Mouse (Mus musculus): Measurements from ENCODE around the gene Pja2. TPM values are rescaled to one million over a fixed set of nuclear protein-coding genes. Genes with fewer than 3 reads are reported as not detected.

Pja2 gene
- 102 and 214 TPM in 2 replicates for polyA plus RNA-seq (2012; ENCODE audit: insufficient read depth, insufficient read length, low replicate concordance, missing spikeins)

DNA sequence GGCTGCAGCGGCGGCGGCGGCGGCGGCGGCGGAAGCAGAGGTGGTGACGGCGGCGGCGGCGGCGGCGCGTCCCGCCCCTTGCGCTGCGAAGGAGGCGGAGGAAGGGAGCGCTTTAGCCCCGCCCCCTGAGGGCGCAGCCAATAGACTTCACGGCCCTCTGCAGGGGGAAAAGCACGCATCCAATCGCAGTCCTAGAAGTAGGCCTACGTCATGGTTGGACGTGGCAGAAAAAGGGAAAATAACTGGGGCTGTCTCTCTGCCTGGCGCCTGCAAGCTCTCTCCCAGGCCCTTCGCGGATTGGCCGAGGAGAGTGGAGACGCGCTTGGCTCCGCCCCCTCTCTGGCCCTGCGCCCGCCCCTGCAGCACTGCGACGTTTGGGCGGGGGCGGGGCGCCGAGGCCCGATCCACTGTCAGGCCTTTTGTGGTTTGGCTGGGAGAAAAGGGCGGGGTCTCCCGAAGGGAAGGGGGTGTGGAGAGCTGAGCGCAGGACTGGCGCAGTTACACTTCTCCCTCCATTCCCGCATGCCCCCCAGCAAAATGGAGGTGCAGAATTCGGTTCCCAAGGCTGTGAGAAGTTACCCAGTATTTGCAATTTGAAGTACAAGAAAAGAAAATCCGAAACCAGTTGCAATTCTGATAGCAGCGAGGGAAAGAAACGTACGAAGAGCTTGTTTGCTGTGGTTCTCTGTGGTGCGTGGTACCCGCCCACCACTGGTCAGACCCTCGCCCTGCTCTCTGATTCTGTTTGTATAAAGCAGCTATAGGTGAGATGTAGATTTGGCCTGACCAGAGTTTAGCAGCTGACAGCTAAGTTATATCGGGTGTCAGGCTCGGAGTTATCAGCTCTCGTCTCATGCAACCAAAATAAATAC, at the start of gene Pja2:
Pja2 (minus strand) TSS at position 19 of the 872 bp plus-strand sequence.
- peak within 1 kb of the TSS; percentile 86 for H3K4me3 ChIP-seq (ENCODE audit: insufficient read depth, low read depth, low read length)
- H3K4me1 ChIP-seq (ENCODE audit: control insufficient read depth, insufficient read depth, low read length), result no peaks in the 10 kb centered on the region; the same call in 1 of the 2 replicates
- WGBS, result under 1% methylated on average over 58 of the region's 60 CpGs
- H3K27ac ChIP-seq (ENCODE audit: insufficient read depth, low read depth, low read length), result peak within 1 kb of the TSS; percentile 95
- no peak for TF ChIP-seq CTCF (IDR thresholded peaks at IDR 0.05; ENCODE audit: insufficient read depth, low read depth, low read length)
- peak; percentile 74 for TF ChIP-seq POLR2A (IDR thresholded peaks at IDR 0.05; ENCODE audit: insufficient read depth, low read depth, low read length)

DNA sequence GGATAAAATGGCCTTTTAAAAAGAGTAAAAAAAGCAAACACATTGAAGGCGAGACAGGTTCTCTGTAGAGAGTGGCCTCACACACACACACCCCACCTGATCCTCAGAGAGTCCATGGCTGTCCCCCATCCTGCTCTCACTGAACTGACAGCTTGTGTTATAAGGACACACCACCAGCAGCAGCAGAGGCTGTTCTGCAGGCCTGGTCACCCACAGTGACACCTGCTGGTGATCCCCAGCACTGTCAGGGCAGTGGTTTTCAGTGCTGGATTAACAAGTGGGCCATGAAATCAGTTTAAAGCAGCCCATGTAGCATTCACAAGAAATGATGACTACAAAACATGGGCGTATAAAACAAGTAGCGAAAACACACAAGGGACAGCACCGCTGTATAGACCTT, 43.6 kb upstream of the Pja2 start:
- Histone ChIP-seq H3K27ac (ENCODE audit: insufficient read depth, low read depth, low read length) (no peak overlapping the region), H3K4me3 (ENCODE audit: insufficient read depth, low read depth, low read length) (no peak overlapping the region), H3K4me1 (ENCODE audit: control insufficient read depth, insufficient read depth, low read length) (no peaks in the 10 kb centered on the region)
- TF ChIP-seq POLR2A (IDR thresholded peaks at IDR 0.05; ENCODE audit: insufficient read depth, low read depth, low read length) (no peak), CTCF (IDR thresholded peaks at IDR 0.05; ENCODE audit: insufficient read depth, low read depth, low read length) (peak; percentile 77)
- WGBS, result 76% methylated on average over 4 of the region's 4 CpGs

DNA sequence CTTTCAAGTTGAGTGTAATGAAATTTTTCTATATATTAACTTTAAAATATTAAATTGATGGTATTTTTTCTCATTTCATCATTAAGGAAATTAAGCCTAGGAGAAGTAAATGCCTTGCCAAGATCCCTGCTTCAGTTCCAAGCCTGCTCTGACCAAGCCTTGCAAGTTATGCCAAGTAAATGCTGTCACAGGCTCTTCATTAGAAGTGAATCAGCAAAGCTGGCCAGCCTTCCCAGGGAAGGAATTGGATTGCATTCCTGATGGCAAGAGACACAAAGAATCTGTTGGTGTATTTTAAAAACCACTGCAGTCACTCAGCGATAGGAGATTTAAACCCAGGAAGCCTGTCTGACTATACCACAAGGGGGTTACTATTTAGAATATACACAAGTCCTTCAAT, 32.0 kb upstream of the Pja2 start:
- TF ChIP-seq CTCF (IDR thresholded peaks at IDR 0.05; ENCODE audit: insufficient read depth, low read depth, low read length), result no peak
- TF ChIP-seq POLR2A (IDR thresholded peaks at IDR 0.05; ENCODE audit: insufficient read depth, low read depth, low read length), result no peak
- WGBS, result 21% methylated on average over 1 of the region's 1 CpGs
- no peak overlapping the region for H3K27ac ChIP-seq (ENCODE audit: insufficient read depth, low read depth, low read length)

DNA sequence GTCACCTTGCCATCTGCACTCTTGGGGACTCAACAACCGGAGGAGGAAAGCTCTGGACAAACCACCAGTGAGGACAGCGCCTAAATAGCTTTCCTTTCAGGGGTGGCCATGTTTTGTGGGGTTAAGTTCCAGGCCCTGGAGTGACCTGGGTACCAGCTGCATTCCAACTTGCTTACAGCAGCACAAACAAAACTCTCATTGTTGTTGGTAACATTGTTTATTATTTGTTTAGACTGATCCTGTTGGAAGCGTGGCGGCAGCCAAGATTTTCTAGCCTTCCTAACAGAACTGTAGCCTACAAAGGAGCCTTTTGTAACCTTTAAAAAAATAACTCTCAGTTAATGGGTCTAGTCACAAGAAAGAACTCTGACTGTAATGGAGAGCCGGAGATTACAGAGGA, 30.9 kb upstream of the Pja2 start:
- Histone ChIP-seq H3K4me3 (ENCODE audit: insufficient read depth, low read depth, low read length) (no peak overlapping the region), H3K4me1 (ENCODE audit: control insufficient read depth, insufficient read depth, low read length) (no peaks in the 10 kb centered on the region), H3K27ac (ENCODE audit: insufficient read depth, low read depth, low read length) (no peak overlapping the region)
- 69% methylated on average over 5 of the region's 5 CpGs for WGBS
- TF ChIP-seq POLR2A (IDR thresholded peaks at IDR 0.05; ENCODE audit: insufficient read depth, low read depth, low read length) (no peak), CTCF (IDR thresholded peaks at IDR 0.05; ENCODE audit: insufficient read depth, low read depth, low read length) (no peak)

More for the DNA sequence above, 32.0 kb upstream of the Pja2 start:
- no peaks in the 10 kb centered on the region for H3K4me1 ChIP-seq (ENCODE audit: control insufficient read depth, insufficient read depth, low read length)
- H3K4me3 ChIP-seq (ENCODE audit: insufficient read depth, low read depth, low read length), result no peak overlapping the region

DNA sequence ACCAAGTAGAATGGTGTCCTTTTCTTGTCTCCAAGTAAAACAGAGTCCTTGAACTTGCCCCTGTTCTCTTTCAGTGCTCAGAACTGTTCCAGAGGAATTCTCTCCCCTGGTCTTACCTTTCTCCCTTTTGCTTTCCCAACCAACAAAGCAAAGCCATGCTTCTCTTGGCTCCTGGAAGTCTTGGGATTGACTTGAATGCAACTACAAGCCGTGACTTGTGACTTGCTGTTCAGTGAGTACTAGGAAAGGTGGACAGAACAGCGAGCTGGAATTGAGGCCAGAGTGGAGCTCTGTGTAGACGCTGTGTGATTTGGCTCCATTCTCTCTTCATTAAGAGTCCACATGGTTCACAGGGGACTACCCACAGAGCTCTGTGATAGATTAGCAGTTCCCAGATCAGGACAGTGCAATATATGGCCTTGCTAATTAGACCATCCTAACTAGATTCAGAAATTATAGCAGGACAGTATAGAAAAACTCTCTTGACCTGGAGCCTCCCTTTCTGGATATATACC, 30.3 kb upstream of the Pja2 start:
- 70% methylated on average over 3 of the region's 3 CpGs for WGBS
- H3K4me3 ChIP-seq (ENCODE audit: insufficient read depth, low read depth, low read length), result no peak overlapping the region
- TF ChIP-seq POLR2A (IDR thresholded peaks at IDR 0.05; ENCODE audit: insufficient read depth, low read depth, low read length) (no peak), CTCF (IDR thresholded peaks at IDR 0.05; ENCODE audit: insufficient read depth, low read depth, low read length) (no peak)
- H3K27ac ChIP-seq (ENCODE audit: insufficient read depth, low read depth, low read length), result no peak overlapping the region
- no peaks in the 10 kb centered on the region for H3K4me1 ChIP-seq (ENCODE audit: control insufficient read depth, insufficient read depth, low read length)

DNA sequence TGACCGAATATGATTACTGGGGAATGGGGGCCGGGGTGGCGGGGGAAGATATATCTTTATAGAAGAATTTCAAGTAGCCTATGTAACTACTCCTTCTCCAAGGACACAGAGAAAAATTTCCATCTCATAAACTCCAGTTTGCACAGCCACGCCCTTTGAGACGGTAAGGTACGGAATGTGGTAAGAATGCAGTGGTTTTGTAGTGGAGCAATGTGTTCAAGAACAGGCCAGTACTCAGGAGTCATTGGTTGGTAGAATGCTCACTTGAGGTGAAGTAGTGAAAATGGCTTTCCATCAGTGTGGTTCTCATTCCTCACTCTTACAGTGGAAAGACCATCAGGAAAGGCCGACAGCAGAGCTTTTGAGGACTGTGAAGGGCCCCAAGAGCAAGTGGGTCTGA, 22.2 kb upstream of the Pja2 start:
- Histone ChIP-seq H3K27ac (ENCODE audit: insufficient read depth, low read depth, low read length) (no peak overlapping the region), H3K4me1 (ENCODE audit: control insufficient read depth, insufficient read depth, low read length) (no peaks in the 10 kb centered on the region), H3K4me3 (ENCODE audit: insufficient read depth, low read depth, low read length) (no peak overlapping the region)
- TF ChIP-seq POLR2A (IDR thresholded peaks at IDR 0.05; ENCODE audit: insufficient read depth, low read depth, low read length) (no peak), CTCF (IDR thresholded peaks at IDR 0.05; ENCODE audit: insufficient read depth, low read depth, low read length) (no peak)
- WGBS, result over 99% methylated on average over 7 of the region's 7 CpGs

DNA sequence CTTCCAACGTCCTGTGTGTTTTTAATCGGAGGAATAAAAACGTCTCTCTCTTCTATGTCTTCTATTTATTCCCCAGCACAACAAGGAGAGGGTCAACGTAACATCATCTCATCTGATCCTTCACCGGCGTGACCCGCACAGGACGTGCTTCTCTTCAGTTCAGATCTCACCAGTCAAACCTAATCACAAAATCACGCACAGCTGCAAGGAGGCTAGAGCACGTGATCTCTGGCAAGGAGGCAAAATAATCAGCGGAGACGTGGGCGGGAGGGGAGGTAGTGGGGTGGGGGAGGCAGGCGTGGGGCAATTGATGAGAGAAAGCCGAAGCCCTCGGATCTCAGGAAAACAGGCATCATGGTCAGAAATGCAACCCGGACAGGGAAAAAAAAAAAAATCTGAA, 14.4 kb upstream of the Pja2 start:
- Histone ChIP-seq H3K4me3 (ENCODE audit: insufficient read depth, low read depth, low read length) (peak overlapping the region; percentile 39), H3K4me1 (ENCODE audit: control insufficient read depth, insufficient read depth, low read length) (peaks cover 3% of the 10 kb centered on the region; the same call in 1 of the 2 replicates), H3K27ac (ENCODE audit: insufficient read depth, low read depth, low read length) (no peak overlapping the region)
- TF ChIP-seq CTCF (IDR thresholded peaks at IDR 0.05; ENCODE audit: insufficient read depth, low read depth, low read length) (no peak), POLR2A (IDR thresholded peaks at IDR 0.05; ENCODE audit: insufficient read depth, low read depth, low read length) (no peak)
- WGBS, result 10% methylated on average over 17 of the region's 17 CpGs

DNA sequence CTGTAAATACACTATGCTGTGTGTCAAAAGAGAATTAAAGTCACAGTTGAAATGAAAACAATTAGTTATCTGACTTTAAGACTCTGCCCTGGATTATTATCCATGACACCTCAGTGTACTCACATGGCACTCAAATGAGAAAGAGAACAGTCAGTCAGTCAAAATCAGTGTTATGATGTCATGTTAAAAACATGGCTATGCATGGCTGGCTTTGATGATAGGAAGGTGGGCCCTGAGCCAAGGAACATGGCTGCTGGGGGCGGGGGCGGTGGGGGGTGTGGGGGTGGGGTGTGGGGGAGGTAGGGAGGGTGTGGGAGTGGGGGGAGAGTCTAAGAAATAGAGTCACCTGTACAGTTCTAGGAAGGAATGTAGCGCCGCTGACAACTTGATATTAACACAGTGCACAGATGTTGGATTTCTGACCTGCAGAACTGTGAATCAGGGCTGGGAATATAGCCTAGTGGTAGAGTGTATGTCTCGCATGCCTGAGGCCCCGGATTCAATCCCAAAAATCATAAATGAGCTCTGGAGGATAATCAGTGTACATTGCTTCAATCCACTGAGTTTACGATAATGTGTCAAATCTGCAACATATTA, 13.0 kb upstream of the Pja2 start:
- Histone ChIP-seq H3K4me3 (ENCODE audit: insufficient read depth, low read depth, low read length) (no peak overlapping the region), H3K27ac (ENCODE audit: insufficient read depth, low read depth, low read length) (no peak overlapping the region), H3K4me1 (ENCODE audit: control insufficient read depth, insufficient read depth, low read length) (peaks cover 3% of the 10 kb centered on the region; the same call in 1 of the 2 replicates)
- WGBS, result 87% methylated on average over 7 of the region's 7 CpGs
- TF ChIP-seq CTCF (IDR thresholded peaks at IDR 0.05; ENCODE audit: insufficient read depth, low read depth, low read length) (no peak), POLR2A (IDR thresholded peaks at IDR 0.05; ENCODE audit: insufficient read depth, low read depth, low read length) (no peak)

DNA sequence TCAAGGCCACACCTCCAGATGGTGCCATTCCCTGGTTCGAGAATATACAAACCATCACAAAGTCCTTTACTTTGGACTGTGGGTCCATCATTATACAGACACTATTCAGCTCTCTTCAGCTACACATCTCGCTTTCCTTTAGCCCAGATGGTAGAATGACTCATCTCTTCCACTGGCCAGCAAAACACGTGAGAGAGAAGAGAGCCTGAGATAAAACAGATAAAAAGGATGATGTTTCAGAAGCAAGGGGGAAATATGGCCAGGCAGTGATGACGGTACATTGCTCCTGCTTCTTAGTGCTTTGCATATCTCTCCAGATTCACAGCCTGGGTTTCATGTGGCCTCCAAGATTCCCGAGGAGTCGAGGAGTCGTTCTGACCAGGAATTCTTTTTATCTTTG, 10.0 kb upstream of the Pja2 start:
- Histone ChIP-seq H3K4me1 (ENCODE audit: control insufficient read depth, insufficient read depth, low read length) (peaks cover 3% of the 10 kb centered on the region; the same call in 1 of the 2 replicates), H3K4me3 (ENCODE audit: insufficient read depth, low read depth, low read length) (no peak overlapping the region), H3K27ac (ENCODE audit: insufficient read depth, low read depth, low read length) (peak overlapping the region; percentile 53)
- TF ChIP-seq POLR2A (IDR thresholded peaks at IDR 0.05; ENCODE audit: insufficient read depth, low read depth, low read length) (no peak), CTCF (IDR thresholded peaks at IDR 0.05; ENCODE audit: insufficient read depth, low read depth, low read length) (no peak)
- 29% methylated on average over 7 of the region's 7 CpGs for WGBS

Data from olfactory bulb, adult 2 months (tissue).